Mouse (Mus musculus) liver, embryonic 11.5 days (tissue): ENCODE measurements around the gene Fes. TPM values are rescaled to one million over a fixed set of nuclear protein-coding genes. Genes with fewer than 3 reads are reported as not detected.

ENCODE experiments used
- ATAC-seq: fragments of 200-750 bp; cut with Nextera tagmentation; replicated peaks from 2 replicates; pipeline ENCODE4 v1.8.0; 2017; ENCODE audit warnings: moderate number of reproducible peaks, mild to moderate bottlenecking, moderate TSS enrichment, moderate library complexity; ENCODE audit not compliant: low FRiP score
- DNase-seq: peaks from one replicate; pipeline ENCODE4 v3.0.0-alpha.2; 2017; ENCODE audit warnings: low spot score
- H3K27ac ChIP-seq: fragments of 300-500 bp; sonication (generic); 2 replicates; pipeline ENCODE4 v1.5.1; 2014; ENCODE audit warnings: mild to moderate bottlenecking, low read depth, low read length, control low read depth
- H3K27me3 ChIP-seq: fragments of 300-500 bp; sonication (generic); replicated peaks from 2 replicates; pipeline ENCODE4 v1.6.1; 2014; ENCODE audit warnings: low read length, mixed read lengths; ENCODE audit not compliant: control insufficient read depth, insufficient read depth
- H3K36me3 ChIP-seq: fragments of 300-500 bp; sonication (generic); 2 replicates; pipeline ENCODE4 v1.6.1; 2014; ENCODE audit warnings: mild to moderate bottlenecking, low read length, moderate library complexity, mixed read lengths; ENCODE audit not compliant: control insufficient read depth, insufficient read depth
- H3K4me1 ChIP-seq: fragments of 300-500 bp; sonication (generic); replicated peaks from 2 replicates; pipeline ENCODE4 v1.6.1; 2014; ENCODE audit warnings: low read length, mixed read lengths; ENCODE audit not compliant: control insufficient read depth, insufficient read depth
- H3K4me2 ChIP-seq: fragments of 300-500 bp; sonication (generic); 2 replicates; pipeline ENCODE4 v1.6.1; 2014; ENCODE audit warnings: mild to moderate bottlenecking, control low read depth, moderate library complexity
- H3K4me3 ChIP-seq: fragments of 300-500 bp; sonication (generic); 2 replicates; pipeline ENCODE4 v1.5.1; 2014; ENCODE audit warnings: low read depth, low read length, control low read depth
- H3K9ac ChIP-seq: fragments of 300-500 bp; sonication (generic); 2 replicates; pipeline ENCODE4 v1.6.1; 2014; ENCODE audit warnings: low read depth, low read length, control low read depth
- H3K9me3 ChIP-seq: fragments of 300-500 bp; sonication (generic); 2 replicates; pipeline ENCODE4 v1.6.1; 2016; ENCODE audit warnings: low read length, inconsistent platforms, mixed read lengths; ENCODE audit not compliant: control insufficient read depth
- WGBS: fragments of 180-500 bp; shearing (Covaris S2); extraction: QIAGEN DNeasy Blood & Tissue Kit; methylation state at CpG from one replicate; pipeline ENCODE4 v1.1.7; 2014; 5-methylcytosine and 5-hydroxymethylcytosine counted together
- polyA plus RNA-seq: library from polyadenylated mRNA; unstranded; fragments of >200 nt; fragmentation: Nextera tagmentation; extraction: Ambion mirVana; gene quantifications from 2 replicates; pipeline ENCODE4 v1.2.1, GENCODE M21; 2014

Gene Fes
- polyA plus RNA-seq, 1 experiment from 2014 or later: 16.4 TPM

DNA sequence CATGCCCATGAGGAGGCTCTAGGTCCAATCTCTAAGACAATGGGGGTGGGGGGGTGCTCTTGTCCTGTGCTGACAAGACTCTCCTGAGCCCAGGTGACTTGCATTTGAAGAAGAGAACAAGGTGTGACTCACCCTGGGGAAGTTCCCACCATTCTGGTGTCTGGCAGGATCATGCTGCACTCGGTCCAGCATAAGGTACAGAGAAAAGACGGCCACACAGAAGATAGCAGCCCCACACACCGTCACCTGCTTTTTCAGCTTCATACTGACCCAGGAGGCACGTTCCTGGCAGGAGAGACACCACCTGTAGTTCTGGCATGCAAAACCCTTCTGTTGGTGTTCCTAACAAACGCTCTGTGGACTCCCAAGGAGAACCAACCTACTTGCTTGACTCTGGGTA is 18.3 kb downstream of the Fes start:
- no peak for DNase-seq
- Histone ChIP-seq H3K9me3 (no peaks in the 10 kb centered on the region), H3K9ac (no peak overlapping the region), H3K27ac (no peak overlapping the region), H3K4me1 (peaks cover 12% of the 10 kb centered on the region), H3K27me3 (no peaks in the 10 kb centered on the region), H3K4me2 (peak overlapping the region; percentile 97), H3K36me3 (peaks cover 11% of the 10 kb centered on the region; the same call in 1 of the 2 replicates), H3K4me3 (no peak overlapping the region)
- no peak for ATAC-seq
- WGBS: 62% methylated on average over 5 of the region's 5 CpGs

DNA sequence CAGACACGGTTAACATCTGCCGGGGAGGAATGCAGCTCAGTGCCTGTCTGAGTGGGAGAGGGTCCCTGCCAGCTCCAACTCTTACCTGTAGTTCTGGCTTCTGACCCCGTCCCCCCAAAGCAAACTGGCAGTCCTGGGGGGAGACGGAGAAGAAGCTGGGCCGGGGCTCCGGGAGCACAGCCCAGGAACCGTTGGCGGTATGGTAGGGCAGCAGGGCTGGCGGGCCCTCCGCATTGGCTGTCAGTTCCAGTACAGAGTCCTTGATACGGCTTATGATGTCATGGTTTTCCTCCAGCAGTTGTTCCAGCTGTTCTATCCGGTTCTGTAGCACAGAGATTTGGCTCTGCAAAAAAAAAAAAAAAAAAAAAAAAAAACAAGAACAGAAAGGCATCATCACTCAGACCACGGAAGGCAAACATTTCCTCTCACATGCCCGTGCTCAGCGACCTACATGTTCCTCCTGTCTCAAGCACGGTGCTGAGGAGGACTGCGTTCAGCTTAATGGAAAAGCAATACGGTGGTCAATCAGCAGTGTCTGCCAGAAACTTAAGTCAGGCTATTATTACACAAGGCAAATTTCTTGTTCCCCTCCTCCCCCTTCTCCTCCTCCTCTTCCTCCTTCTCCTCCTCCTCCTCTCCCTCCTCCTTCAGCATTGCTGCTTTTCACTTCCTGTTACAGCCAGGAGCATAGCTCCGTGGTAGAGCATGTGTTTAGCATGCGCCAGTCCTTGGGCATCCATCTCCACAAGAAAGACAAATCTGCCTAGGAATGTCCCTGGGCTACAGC is 18.9 kb downstream of the Fes start:
- 72% methylated on average over 20 of the region's 20 CpGs for WGBS
- ATAC-seq (no peak), DNase-seq (no peak)
- no peaks in the 10 kb centered on the region for H3K27me3 ChIP-seq
- H3K9me3 ChIP-seq: no peaks in the 10 kb centered on the region
- peaks cover 16% of the 10 kb centered on the region for H3K36me3 ChIP-seq
- H3K4me2 ChIP-seq: peak overlapping the region; percentile 97; the same call in 1 of the 2 replicates
- no peak overlapping the region for H3K4me3 ChIP-seq
- H3K9ac ChIP-seq: no peak overlapping the region
- peaks cover 12% of the 10 kb centered on the region for H3K4me1 ChIP-seq
- H3K27ac ChIP-seq: no peak overlapping the region

DNA sequence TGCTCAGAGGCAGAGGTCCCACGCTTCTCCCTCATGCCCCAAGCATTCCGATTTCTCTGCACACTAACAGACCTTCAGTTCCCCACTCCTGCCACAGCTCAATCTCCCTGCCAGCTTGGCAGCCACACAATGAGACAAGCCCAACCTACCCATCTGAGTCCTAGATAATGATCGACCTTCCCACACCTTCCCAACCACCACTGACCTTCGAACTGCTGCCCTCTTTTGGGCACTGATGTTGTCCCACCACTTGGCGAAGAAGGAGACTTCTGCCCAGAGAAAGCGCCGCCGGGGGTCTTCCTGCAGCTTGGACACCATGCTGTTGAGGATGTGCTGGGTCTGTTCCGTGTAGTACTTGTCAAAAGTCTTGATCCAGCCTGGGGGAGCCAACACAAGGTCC is 19.7 kb downstream of the Fes start:
- Histone ChIP-seq H3K9me3 (no peaks in the 10 kb centered on the region), H3K36me3 (peaks cover 23% of the 10 kb centered on the region), H3K9ac (no peak overlapping the region), H3K4me1 (peaks cover 12% of the 10 kb centered on the region), H3K4me3 (no peak overlapping the region), H3K4me2 (no peak overlapping the region), H3K27me3 (no peaks in the 10 kb centered on the region), H3K27ac (no peak overlapping the region)
- no peak for ATAC-seq
- 85% methylated on average over 9 of the region's 9 CpGs for WGBS
- no peak for DNase-seq

DNA sequence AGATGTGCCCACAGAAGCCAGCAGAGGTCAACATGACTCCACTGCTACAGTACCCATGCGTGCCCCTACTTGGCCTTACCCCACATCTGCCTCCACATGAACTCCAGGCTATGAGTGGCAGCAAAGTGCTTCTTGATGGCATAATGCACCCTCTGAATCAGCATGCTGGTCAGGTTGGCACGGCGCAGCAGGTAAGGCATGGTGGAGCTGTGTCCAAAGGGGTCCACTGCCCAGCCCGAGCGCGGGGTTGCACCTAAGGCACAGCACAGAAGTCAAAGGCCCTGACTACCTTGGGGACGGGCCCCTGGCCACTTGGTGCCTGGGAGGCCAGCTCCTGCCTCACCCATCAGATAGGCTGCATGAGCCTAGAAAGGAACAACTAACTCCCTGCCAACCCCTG is 20.5 kb downstream of the Fes start:
- ATAC-seq (no peak), DNase-seq (no peak)
- no peaks in the 10 kb centered on the region for H3K27me3 ChIP-seq
- H3K9ac ChIP-seq: no peak overlapping the region
- H3K4me2 ChIP-seq: no peak overlapping the region
- WGBS: 90% methylated on average over 7 of the region's 7 CpGs
- H3K36me3 ChIP-seq: peaks cover 28% of the 10 kb centered on the region
- no peak overlapping the region for H3K4me3 ChIP-seq
- H3K4me1 ChIP-seq: peaks cover 12% of the 10 kb centered on the region
- no peak overlapping the region for H3K27ac ChIP-seq
- no peaks in the 10 kb centered on the region for H3K9me3 ChIP-seq

DNA sequence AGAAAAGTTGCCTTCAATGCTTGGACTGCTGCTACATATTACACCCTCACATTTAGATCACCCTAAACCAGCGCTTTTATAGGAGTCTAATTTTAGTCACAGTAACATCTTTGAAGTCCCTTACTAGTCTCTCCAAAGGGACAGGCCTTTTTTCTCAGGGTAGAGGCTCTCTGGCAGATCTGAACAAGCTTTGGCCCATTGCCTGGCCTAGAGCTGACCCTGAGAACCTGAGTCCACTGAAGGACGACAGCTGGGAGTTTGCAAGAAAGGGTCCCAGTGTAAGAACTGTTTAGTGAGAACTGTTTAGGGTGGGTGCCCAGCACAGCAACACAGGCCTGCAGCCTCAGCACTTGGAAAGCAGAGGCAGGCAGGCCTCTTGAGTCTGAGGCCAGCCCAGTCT is 22.0 kb downstream of the Fes start:
- ATAC-seq: no peak
- 88% methylated on average over 2 of the region's 2 CpGs for WGBS
- Histone ChIP-seq H3K27ac (no peak overlapping the region), H3K4me3 (no peak overlapping the region), H3K4me2 (no peak overlapping the region), H3K9ac (no peak overlapping the region), H3K36me3 (peaks cover 33% of the 10 kb centered on the region), H3K27me3 (no peaks in the 10 kb centered on the region), H3K9me3 (no peaks in the 10 kb centered on the region), H3K4me1 (peaks cover 5% of the 10 kb centered on the region; the same call in 1 of the 2 replicates)
- no peak for DNase-seq

DNA sequence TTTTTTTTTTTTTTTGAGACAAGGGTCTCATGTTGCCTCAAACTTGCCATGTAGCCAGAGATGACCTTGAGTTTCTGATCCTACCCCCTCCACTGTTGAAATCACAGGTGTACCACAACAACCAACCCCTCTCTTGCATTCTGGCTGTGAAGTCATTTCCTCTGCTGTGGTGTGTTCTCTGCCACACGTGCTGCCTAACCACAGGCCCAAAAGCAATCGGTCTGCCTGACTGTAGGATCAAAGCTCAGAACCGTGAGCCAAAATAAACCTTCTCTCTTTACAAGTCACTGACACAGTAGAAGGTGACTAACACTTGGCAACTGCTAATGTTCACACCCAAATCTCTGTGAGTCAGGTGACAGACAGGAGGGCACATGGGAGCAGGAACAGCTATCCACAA is 27.3 kb downstream of the Fes start:
- Histone ChIP-seq H3K9ac (no peak overlapping the region), H3K4me2 (no peak overlapping the region), H3K4me1 (no peaks in the 10 kb centered on the region), H3K4me3 (no peak overlapping the region), H3K27me3 (no peaks in the 10 kb centered on the region), H3K9me3 (no peaks in the 10 kb centered on the region), H3K27ac (no peak overlapping the region), H3K36me3 (peaks cover 39% of the 10 kb centered on the region)
- DNase-seq (no peak), ATAC-seq (no peak)
- WGBS: 54% methylated on average over 3 of the region's 3 CpGs

DNA sequence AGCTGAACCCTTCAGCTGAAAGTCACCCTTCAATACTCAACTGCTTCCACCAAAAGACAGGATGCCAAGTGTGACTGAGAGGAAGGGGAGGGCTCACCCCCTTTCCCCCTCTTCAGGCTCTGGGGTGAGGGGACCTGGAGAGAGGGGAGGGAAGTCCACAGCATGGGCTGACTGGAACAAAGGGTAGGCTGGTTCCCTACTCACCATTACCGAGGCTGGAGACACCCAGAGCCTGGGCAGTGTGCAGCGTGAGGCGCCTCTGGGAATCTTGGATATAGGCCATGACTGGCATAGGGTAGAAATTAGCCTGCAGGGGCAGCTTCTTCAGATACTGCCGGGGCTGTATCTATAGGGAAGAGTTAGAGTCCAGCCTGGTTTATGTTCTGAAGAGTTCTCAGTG is 29.7 kb downstream of the Fes start:
- no peak for ATAC-seq
- WGBS: 86% methylated on average over 4 of the region's 4 CpGs
- Histone ChIP-seq H3K4me2 (no peak overlapping the region), H3K36me3 (peaks cover 27% of the 10 kb centered on the region), H3K27me3 (no peaks in the 10 kb centered on the region), H3K9me3 (no peaks in the 10 kb centered on the region), H3K27ac (no peak overlapping the region), H3K9ac (no peak overlapping the region), H3K4me1 (no peaks in the 10 kb centered on the region), H3K4me3 (no peak overlapping the region)
- DNase-seq: no peak

DNA sequence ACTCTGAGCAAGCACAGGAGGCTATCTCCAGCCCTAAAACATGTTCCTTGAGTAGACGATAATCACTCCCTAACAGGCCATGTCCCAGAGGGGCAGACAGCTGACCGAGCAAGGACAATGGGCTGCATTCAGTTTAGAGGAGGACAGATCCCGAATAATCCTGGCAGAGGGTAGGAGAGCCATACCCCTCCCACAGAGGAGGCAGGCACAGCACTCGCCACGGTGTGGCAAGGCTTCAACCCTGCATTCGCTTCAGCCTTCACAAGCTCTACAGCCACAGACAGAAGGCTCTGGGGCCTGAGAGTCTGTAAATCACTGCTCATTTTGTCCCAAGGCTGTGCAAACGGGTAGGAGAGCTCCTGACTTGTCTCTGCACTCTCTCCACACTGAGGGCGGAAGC is 30.6 kb downstream of the Fes start:
- ATAC-seq (no peak), DNase-seq (no peak)
- Histone ChIP-seq H3K4me3 (no peak overlapping the region), H3K27me3 (no peaks in the 10 kb centered on the region), H3K4me1 (no peaks in the 10 kb centered on the region), H3K9ac (no peak overlapping the region), H3K36me3 (peaks cover 23% of the 10 kb centered on the region), H3K9me3 (no peaks in the 10 kb centered on the region), H3K27ac (no peak overlapping the region), H3K4me2 (no peak overlapping the region)
- WGBS: 81% methylated on average over 8 of the region's 8 CpGs

DNA sequence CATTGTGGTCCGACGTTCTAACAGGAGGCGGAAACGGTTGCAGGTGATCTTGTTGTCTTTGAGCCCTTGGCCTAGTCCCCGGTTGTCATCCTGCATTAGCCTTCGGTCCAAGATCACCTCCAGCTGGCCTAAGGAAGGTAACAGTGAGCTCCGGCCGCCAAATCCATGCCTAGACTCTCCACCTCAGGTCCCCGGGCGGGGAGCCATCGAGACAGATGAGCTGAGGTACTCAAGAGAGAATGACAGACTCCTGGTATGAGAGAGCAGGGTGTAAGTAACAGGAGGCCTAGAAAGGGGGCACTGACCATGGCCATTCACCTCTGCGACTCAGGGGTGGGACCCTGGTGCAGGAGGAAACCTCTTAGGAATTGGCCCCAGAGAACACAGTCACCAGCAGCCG is 31.4 kb downstream of the Fes start:
- Histone ChIP-seq H3K27me3 (no peaks in the 10 kb centered on the region), H3K9me3 (no peaks in the 10 kb centered on the region), H3K27ac (no peak overlapping the region), H3K4me2 (no peak overlapping the region), H3K36me3 (peaks cover 25% of the 10 kb centered on the region), H3K9ac (no peak overlapping the region), H3K4me1 (no peaks in the 10 kb centered on the region), H3K4me3 (no peak overlapping the region)
- ATAC-seq: no peak
- DNase-seq: no peak
- 92% methylated on average over 13 of the region's 13 CpGs for WGBS
